Mouse (Mus musculus) embryonic facial prominence, embryonic 11.5 days (tissue): Measurements from ENCODE around the gene Creb3l1. TPM values are rescaled to one million over a fixed set of nuclear protein-coding genes. Genes with fewer than 3 reads are reported as not detected.
A peak's percentile ranks its signal among the peaks of the same experiment; 100 is the strongest.

Experiments used
- ATAC-seq: fragments of 200-750 bp; cut with Nextera tagmentation; replicated peaks from 2 replicates; pipeline ENCODE4 v1.8.0; 2017; ENCODE audit warnings: low read depth; ENCODE audit not compliant: insufficient number of reproducible peaks, low FRiP score, low TSS enrichment
- DNase-seq: peaks from one replicate; pipeline ENCODE4 v3.0.0-alpha.2; 2015; ENCODE audit warnings: low spot score
- H3K27ac ChIP-seq: fragments of 300-500 bp; sonication (generic); replicated peaks from 2 replicates; pipeline ENCODE4 v1.5.1; 2014; ENCODE audit warnings: mild to moderate bottlenecking, low read depth, low read length, control low read depth
- H3K27me3 ChIP-seq: fragments of 300-500 bp; sonication (generic); 2 replicates; pipeline ENCODE4 v1.6.1; 2014; ENCODE audit warnings: mild to moderate bottlenecking, low read length, moderate library complexity, mixed read lengths; ENCODE audit not compliant: control insufficient read depth, insufficient read depth
- H3K36me3 ChIP-seq: fragments of 300-500 bp; sonication (generic); replicated peaks from 2 replicates; pipeline ENCODE4 v1.6.1; 2014; ENCODE audit warnings: low read depth, mild to moderate bottlenecking, low read length, moderate library complexity, mixed read lengths; ENCODE audit not compliant: control insufficient read depth, insufficient read depth
- H3K4me1 ChIP-seq: fragments of 300-500 bp; sonication (generic); 2 replicates; pipeline ENCODE4 v1.6.1; 2014; ENCODE audit warnings: low read length, mixed read lengths; ENCODE audit not compliant: control insufficient read depth, insufficient read depth
- H3K4me2 ChIP-seq: fragments of 300-500 bp; sonication (generic); 2 replicates; pipeline ENCODE4 v1.6.1; 2014; ENCODE audit warnings: low read depth, mild to moderate bottlenecking, control low read depth, low read length, moderate library complexity
- H3K4me3 ChIP-seq: fragments of 300-500 bp; sonication (generic); 2 replicates; pipeline ENCODE4 v1.5.1; 2014; ENCODE audit warnings: low read depth, low read length, control low read depth
- H3K9ac ChIP-seq: fragments of 300-500 bp; sonication (generic); replicated peaks from 2 replicates; pipeline ENCODE4 v1.6.1; 2014; ENCODE audit warnings: mild to moderate bottlenecking, control low read depth, low read length
- H3K9me3 ChIP-seq: fragments of 300-500 bp; sonication (generic); replicated peaks from 2 replicates; pipeline ENCODE4 v1.6.1; 2016; ENCODE audit warnings: mild to moderate bottlenecking, low read length, inconsistent platforms, mixed read lengths; ENCODE audit not compliant: control insufficient read depth
- WGBS: fragments of 180-500 bp; shearing (Covaris S2); extraction: QIAGEN DNeasy Blood & Tissue Kit; methylation state at CpG from one replicate; pipeline ENCODE4 v1.1.7; 2014; 5-methylcytosine and 5-hydroxymethylcytosine counted together
- polyA plus RNA-seq: library from polyadenylated mRNA; unstranded; fragments of >200 nt; fragmentation: Nextera tagmentation; extraction: Ambion mirVana; gene quantifications from 2 replicates; pipeline ENCODE4 v1.2.1, GENCODE M21; 2014

The Creb3l1 gene
- polyA plus RNA-seq, 1 experiment from 2014 or later: 1.5 TPM

GRCm38 (mm10) chr2:92030554-92030953, 6.3 kb upstream of the Creb3l1 start:
- no peak overlapping the region for H3K9ac ChIP-seq
- no peak for DNase-seq

GRCm38 (mm10) chr2:92029387-92030133, 5.3 kb upstream of the Creb3l1 start:
- Histone ChIP-seq H3K27ac (no peak overlapping the region), H3K4me1 (no peaks in the 10 kb centered on the region), H3K9ac (no peak overlapping the region), H3K9me3 (no peaks in the 10 kb centered on the region), H3K36me3 (no peaks in the 10 kb centered on the region), H3K4me2 (no peak overlapping the region), H3K27me3 (no peaks in the 10 kb centered on the region), H3K4me3 (no peak overlapping the region)
- DNase-seq (no peak), ATAC-seq (no peak)
- WGBS: 79% methylated on average over 10 of the region's 10 CpGs

More at GRCm38 (mm10) chr2:92030554-92030953, 6.3 kb upstream of the Creb3l1 start:
- Histone ChIP-seq H3K27ac (no peak overlapping the region), H3K4me3 (no peak overlapping the region), H3K27me3 (no peaks in the 10 kb centered on the region), H3K4me1 (no peaks in the 10 kb centered on the region), H3K36me3 (no peaks in the 10 kb centered on the region), H3K4me2 (no peak overlapping the region), H3K9me3 (no peaks in the 10 kb centered on the region)
- WGBS: 81% methylated on average over 8 of the region's 8 CpGs
- ATAC-seq: no peak

GRCm38 (mm10) chr2:92027811-92028590, 3.7 kb upstream of the Creb3l1 start:
- Histone ChIP-seq H3K4me2 (no peak overlapping the region), H3K9ac (no peak overlapping the region), H3K4me3 (no peak overlapping the region), H3K9me3 (no peaks in the 10 kb centered on the region), H3K4me1 (no peaks in the 10 kb centered on the region), H3K27ac (no peak overlapping the region), H3K36me3 (no peaks in the 10 kb centered on the region), H3K27me3 (peaks cover 8% of the 10 kb centered on the region; the same call in 1 of the 2 replicates)
- ATAC-seq (no peak), DNase-seq (no peak)
- 65% methylated on average over 11 of the region's 11 CpGs for WGBS

GRCm38 (mm10) chr2:92025966-92026365, 1.7 kb upstream of the Creb3l1 start:
- ATAC-seq (no peak), DNase-seq (no peak)
- no peak overlapping the region for H3K4me2 ChIP-seq
- no peaks in the 10 kb centered on the region for H3K9me3 ChIP-seq
- H3K4me1 ChIP-seq: no peaks in the 10 kb centered on the region
- WGBS: 77% methylated on average over 6 of the region's 6 CpGs
- peaks cover 8% of the 10 kb centered on the region; the same call in 1 of the 2 replicates for H3K27me3 ChIP-seq
- H3K27ac ChIP-seq: no peak overlapping the region
- no peak overlapping the region for H3K9ac ChIP-seq
- H3K36me3 ChIP-seq: no peaks in the 10 kb centered on the region
- H3K4me3 ChIP-seq: no peak overlapping the region

GRCm38 (mm10) chr2:92025202-92025601, 900 bp upstream of the Creb3l1 start:
- Histone ChIP-seq H3K9ac (no peak overlapping the region), H3K36me3 (no peaks in the 10 kb centered on the region), H3K9me3 (no peaks in the 10 kb centered on the region), H3K4me3 (no peak overlapping the region), H3K4me2 (no peak overlapping the region), H3K27me3 (peaks cover 8% of the 10 kb centered on the region; the same call in 1 of the 2 replicates), H3K4me1 (no peaks in the 10 kb centered on the region), H3K27ac (no peak overlapping the region)
- ATAC-seq (no peak), DNase-seq (no peak)
- 89% methylated on average over 2 of the region's 2 CpGs for WGBS

DNA sequence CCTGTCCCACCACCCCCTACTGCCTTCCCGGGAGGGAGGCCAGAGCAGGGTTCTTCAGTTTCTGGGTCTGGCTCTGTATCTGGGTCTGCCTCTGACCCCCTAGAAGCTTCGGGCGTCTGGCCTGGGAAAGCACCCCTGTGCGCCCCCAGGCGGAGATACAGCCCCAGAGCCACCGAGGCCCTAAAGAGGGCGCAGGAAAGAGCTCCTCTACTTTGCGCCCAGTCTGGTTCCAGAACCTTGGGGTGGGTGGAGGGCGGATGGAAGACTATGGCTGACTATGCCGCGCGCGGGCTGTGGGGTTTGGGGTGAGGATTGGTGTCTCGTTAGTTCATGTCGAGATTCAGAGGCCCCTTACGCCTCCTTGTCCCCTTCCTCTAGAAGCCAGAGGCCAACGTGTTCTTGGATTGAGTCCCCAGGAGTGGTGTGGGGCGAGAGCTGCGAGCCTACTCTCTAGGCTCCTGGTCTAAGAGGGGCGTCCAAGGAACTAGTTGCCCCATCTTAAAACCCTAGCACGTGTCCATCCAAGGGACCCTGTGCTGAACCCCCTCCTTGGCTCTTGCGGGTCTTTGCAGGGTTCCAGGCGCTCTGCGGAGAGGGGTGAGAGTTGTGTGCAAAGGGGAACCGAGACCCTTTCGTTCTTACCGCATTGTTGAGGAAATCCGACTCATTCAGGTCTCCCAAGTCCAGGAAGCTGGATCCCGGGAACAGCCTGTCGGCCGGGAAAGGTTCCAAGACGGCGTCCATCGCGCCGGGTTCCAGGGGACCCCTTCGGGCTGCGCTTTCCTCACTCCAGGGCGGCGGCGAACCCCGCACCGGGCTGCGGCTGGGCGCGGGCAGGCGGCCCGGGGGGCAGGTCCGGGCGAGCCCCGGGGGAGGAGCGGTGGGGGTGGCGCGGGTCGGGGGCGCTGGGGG, 684 bp downstream of the Creb3l1 start:
- DNase-seq (peak; percentile 40), ATAC-seq (peak; percentile 24; the same call in 1 of the 2 replicates)
- peaks cover 8% of the 10 kb centered on the region; the same call in 1 of the 2 replicates for H3K27me3 ChIP-seq
- H3K9me3 ChIP-seq: no peaks in the 10 kb centered on the region
- no peaks in the 10 kb centered on the region for H3K4me1 ChIP-seq
- H3K27ac ChIP-seq: no peak overlapping the region
- peak overlapping the region; percentile 68 for H3K4me3 ChIP-seq
- H3K4me2 ChIP-seq: peak overlapping the region; percentile 99
- 5% methylated on average over 51 of the region's 56 CpGs for WGBS
- H3K36me3 ChIP-seq: no peaks in the 10 kb centered on the region
- H3K9ac ChIP-seq: peak overlapping the region; percentile 60

DNA sequence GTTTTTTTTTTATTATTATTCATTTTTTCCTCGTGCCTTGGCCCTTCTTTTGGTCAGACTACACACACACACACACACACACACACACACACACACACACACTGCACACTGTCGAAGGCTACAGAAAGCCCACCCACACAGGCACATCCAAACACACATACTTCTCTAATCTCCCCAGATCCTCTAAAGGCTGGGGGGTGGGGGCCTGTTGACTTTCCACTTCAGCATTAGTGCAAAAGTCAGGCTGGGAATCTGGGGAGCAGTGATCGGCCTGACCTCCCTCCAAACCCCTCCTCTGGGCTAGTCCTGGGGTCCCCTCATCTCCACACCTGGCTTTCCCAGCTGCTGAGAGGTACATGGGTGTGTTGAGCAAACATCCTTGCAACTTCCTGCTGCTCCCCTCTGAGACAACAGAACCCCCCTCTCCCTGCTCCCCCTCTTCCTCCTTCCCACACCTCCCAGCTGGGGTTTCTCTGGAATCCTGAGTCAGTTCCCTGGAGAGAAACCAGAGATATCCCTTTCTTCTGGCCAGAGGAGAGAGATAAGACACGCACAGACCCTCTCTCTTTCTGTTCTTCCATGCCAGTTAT, 3.5 kb downstream of the Creb3l1 start:
- H3K27ac ChIP-seq: no peak overlapping the region
- ATAC-seq (no peak), DNase-seq (no peak)
- H3K4me2 ChIP-seq: no peak overlapping the region
- H3K9ac ChIP-seq: no peak overlapping the region
- H3K4me1 ChIP-seq: no peaks in the 10 kb centered on the region
- H3K9me3 ChIP-seq: no peaks in the 10 kb centered on the region
- H3K27me3 ChIP-seq: peaks cover 8% of the 10 kb centered on the region; the same call in 1 of the 2 replicates
- 55% methylated on average over 4 of the region's 4 CpGs for WGBS
- H3K4me3 ChIP-seq: no peak overlapping the region
- H3K36me3 ChIP-seq: no peaks in the 10 kb centered on the region
